Mouse (Mus musculus): ENCODE data around the gene Atm. TPM values are rescaled to one million over a fixed set of nuclear protein-coding genes. Genes with fewer than 3 reads are reported as not detected.

Atm gene
- polyA plus RNA-seq, 1 experiment from 2014 or later: 3.5 TPM

- ATAC-seq (peak; percentile 16; the same call in 1 of the 2 replicates), DNase-seq (ENCODE audit: low spot score) (peak; percentile 54)
- Histone ChIP-seq H3K4me3 (ENCODE audit: low read depth, low read length) (peak within 1 kb of the TSS; percentile 5; the same call in 1 of the 2 replicates), H3K36me3 (ENCODE audit: insufficient read depth, low read length) (peaks cover 4% of the 10 kb centered on the region; the same call in 1 of the 2 replicates), H3K4me2 (replicated peaks; ENCODE audit: low read depth, low read length) (peak within 1 kb of the TSS; percentile 44), H3K4me1 (ENCODE audit: insufficient read depth, low read depth, low read length) (peaks cover 12% of the 10 kb centered on the region; the same call in 1 of the 2 replicates), H3K9me3 (ENCODE audit: low read length) (no peaks in the 10 kb centered on the region), H3K27me3 (replicated peaks; ENCODE audit: insufficient read depth, low read length) (no peaks in the 10 kb centered on the region), H3K27ac (ENCODE audit: low read length) (peak within 1 kb of the TSS; percentile 38; the same call in 1 of the 2 replicates), H3K9ac (replicated peaks; ENCODE audit: low read depth) (no peak within 1 kb of the TSS)
- no peak for TF ChIP-seq CTCF (IDR thresholded peaks at IDR 0.05)
- TF ChIP-seq EP300 (IDR thresholded peaks at IDR 0.05): no peak
- WGBS: 12% methylated on average over 11 of the region's 11 CpGs
Observed at GRCm38 (mm10) chr9:53402291-53402711, 134.2 kb downstream of the Atm start, which contains the start of gene 4930550C14Rik. 4930550C14Rik (plus strand) TSS chr9:53402325.

DNA sequence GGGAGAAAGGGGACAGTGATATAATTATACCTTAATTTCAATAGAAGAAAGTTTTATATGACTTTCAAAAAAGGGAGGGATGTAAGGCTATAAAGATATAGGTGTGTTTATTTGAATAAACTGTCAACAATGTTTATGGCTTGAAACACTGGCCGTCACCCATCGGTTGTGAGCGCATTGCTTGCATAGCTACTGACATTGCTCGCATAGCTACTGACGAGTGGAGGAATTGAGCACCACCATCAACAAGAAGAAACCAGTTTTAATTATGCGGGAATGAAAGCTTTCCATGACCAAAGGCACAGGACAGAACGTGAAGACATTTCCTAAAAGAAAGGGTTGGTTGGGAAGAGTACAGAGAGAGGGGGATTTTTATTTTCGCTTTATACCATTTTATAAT is 135.4 kb downstream of the Atm start:
- Histone ChIP-seq H3K27me3 (replicated peaks; ENCODE audit: insufficient read depth, low read length) (no peaks in the 10 kb centered on the region), H3K9ac (replicated peaks; ENCODE audit: low read depth) (no peak overlapping the region), H3K4me3 (ENCODE audit: low read depth, low read length) (no peak overlapping the region), H3K9me3 (ENCODE audit: low read length) (no peaks in the 10 kb centered on the region), H3K4me2 (replicated peaks; ENCODE audit: low read depth, low read length) (no peak overlapping the region), H3K4me1 (ENCODE audit: insufficient read depth, low read depth, low read length) (peaks cover 12% of the 10 kb centered on the region; the same call in 1 of the 2 replicates), H3K36me3 (ENCODE audit: insufficient read depth, low read length) (peaks cover 4% of the 10 kb centered on the region; the same call in 1 of the 2 replicates), H3K27ac (ENCODE audit: low read length) (no peak overlapping the region)
- 79% methylated on average over 8 of the region's 8 CpGs for WGBS
- no peak for ATAC-seq
- no peak for TF ChIP-seq CTCF (IDR thresholded peaks at IDR 0.05)
- TF ChIP-seq EP300 (IDR thresholded peaks at IDR 0.05): no peak
- DNase-seq (ENCODE audit: low spot score): no peak

GRCm38 (mm10) chr9:53400696-53401095 is 135.8 kb downstream of the Atm start:
- H3K9me3 ChIP-seq (ENCODE audit: low read length): no peaks in the 10 kb centered on the region
- no peak for TF ChIP-seq EP300 (IDR thresholded peaks at IDR 0.05)
- no peak for TF ChIP-seq CTCF (IDR thresholded peaks at IDR 0.05)
- H3K9ac ChIP-seq (replicated peaks; ENCODE audit: low read depth): no peak overlapping the region
- WGBS: 92% methylated on average over 4 of the region's 4 CpGs
- no peaks in the 10 kb centered on the region for H3K27me3 ChIP-seq (replicated peaks; ENCODE audit: insufficient read depth, low read length)
- H3K27ac ChIP-seq (ENCODE audit: low read length): no peak overlapping the region
- no peak overlapping the region for H3K4me2 ChIP-seq (replicated peaks; ENCODE audit: low read depth, low read length)
- DNase-seq (ENCODE audit: low spot score) (no peak), ATAC-seq (no peak)
- H3K36me3 ChIP-seq (ENCODE audit: insufficient read depth, low read length): peaks cover 4% of the 10 kb centered on the region; the same call in 1 of the 2 replicates
- H3K4me1 ChIP-seq (ENCODE audit: insufficient read depth, low read depth, low read length): peaks cover 12% of the 10 kb centered on the region; the same call in 1 of the 2 replicates
- no peak overlapping the region for H3K4me3 ChIP-seq (ENCODE audit: low read depth, low read length)

- WGBS: 96% methylated on average over 8 of the region's 8 CpGs
- Histone ChIP-seq H3K27me3 (replicated peaks; ENCODE audit: insufficient read depth, low read length) (no peaks in the 10 kb centered on the region), H3K4me3 (ENCODE audit: low read depth, low read length) (no peak overlapping the region), H3K9ac (replicated peaks; ENCODE audit: low read depth) (no peak overlapping the region), H3K36me3 (ENCODE audit: insufficient read depth, low read length) (peaks cover 4% of the 10 kb centered on the region; the same call in 1 of the 2 replicates), H3K9me3 (ENCODE audit: low read length) (no peaks in the 10 kb centered on the region), H3K27ac (ENCODE audit: low read length) (no peak overlapping the region), H3K4me1 (ENCODE audit: insufficient read depth, low read depth, low read length) (peaks cover 9% of the 10 kb centered on the region; the same call in 1 of the 2 replicates), H3K4me2 (replicated peaks; ENCODE audit: low read depth, low read length) (no peak overlapping the region)
- ATAC-seq (no peak), DNase-seq (ENCODE audit: low spot score) (no peak)
- TF ChIP-seq EP300 (IDR thresholded peaks at IDR 0.05) (no peak), CTCF (IDR thresholded peaks at IDR 0.05) (no peak)
Observed at GRCm38 (mm10) chr9:53399537-53399936, 137.0 kb downstream of the Atm start.

- H3K36me3 ChIP-seq (ENCODE audit: insufficient read depth, low read length): peaks cover 6% of the 10 kb centered on the region; the same call in 1 of the 2 replicates
- DNase-seq (ENCODE audit: low spot score) (peak; percentile 80), ATAC-seq (peak; percentile 41; the same call in 1 of the 2 replicates)
- 9% methylated on average over 5 of the region's 5 CpGs for WGBS
- no peak overlapping the region for H3K4me3 ChIP-seq (ENCODE audit: low read depth, low read length)
- TF ChIP-seq EP300 (IDR thresholded peaks at IDR 0.05) (no peak; the same call in 1 of the 2 replicates), CTCF (IDR thresholded peaks at IDR 0.05) (peak; percentile 82)
- H3K4me2 ChIP-seq (replicated peaks; ENCODE audit: low read depth, low read length): no peak overlapping the region
- no peak overlapping the region for H3K27ac ChIP-seq (ENCODE audit: low read length)
- H3K27me3 ChIP-seq (replicated peaks; ENCODE audit: insufficient read depth, low read length): no peaks in the 10 kb centered on the region
- peaks cover 9% of the 10 kb centered on the region; the same call in 1 of the 2 replicates for H3K4me1 ChIP-seq (ENCODE audit: insufficient read depth, low read depth, low read length)
- no peaks in the 10 kb centered on the region for H3K9me3 ChIP-seq (ENCODE audit: low read length)
- H3K9ac ChIP-seq (replicated peaks; ENCODE audit: low read depth): no peak overlapping the region
Observed at GRCm38 (mm10) chr9:53398388-53398700, 138.2 kb downstream of the Atm start.

GRCm38 (mm10) chr9:53397685-53398387 is 138.7 kb downstream of the Atm start:
- H3K4me1 ChIP-seq (ENCODE audit: insufficient read depth, low read depth, low read length): peaks cover 7% of the 10 kb centered on the region; the same call in 1 of the 2 replicates
- no peak overlapping the region for H3K9ac ChIP-seq (replicated peaks; ENCODE audit: low read depth)
- no peaks in the 10 kb centered on the region for H3K27me3 ChIP-seq (replicated peaks; ENCODE audit: insufficient read depth, low read length)
- peaks cover 6% of the 10 kb centered on the region; the same call in 1 of the 2 replicates for H3K36me3 ChIP-seq (ENCODE audit: insufficient read depth, low read length)
- H3K9me3 ChIP-seq (ENCODE audit: low read length): no peaks in the 10 kb centered on the region
- 73% methylated on average over 13 of the region's 13 CpGs for WGBS
- no peak for ATAC-seq
- H3K4me3 ChIP-seq (ENCODE audit: low read depth, low read length): no peak overlapping the region
- no peak overlapping the region for H3K4me2 ChIP-seq (replicated peaks; ENCODE audit: low read depth, low read length)
- DNase-seq (ENCODE audit: low spot score): no peak
- no peak overlapping the region for H3K27ac ChIP-seq (ENCODE audit: low read length)
- no peak for TF ChIP-seq EP300 (IDR thresholded peaks at IDR 0.05)
- TF ChIP-seq CTCF (IDR thresholded peaks at IDR 0.05): no peak
